Mouse (Mus musculus): Measurements from ENCODE around the gene Vbp1.

Vbp1 gene

GRCm38 (mm10) chrX:75514179-75514972 lies at the start of gene Vbp1:
Gene Vbp1, plus strand, starts transcription at chrX:75514299.
- peak; percentile 73 for DNase-seq (ENCODE audit: low spot score)

GRCm38 (mm10) chrX:75475182-75475644 lies 38.9 kb upstream of the Vbp1 start:
- peak; percentile 19 for DNase-seq (ENCODE audit: low spot score)

GRCm38 (mm10) chrX:75489886-75490285 lies 24.2 kb upstream of the Vbp1 start:
- DNase-seq (ENCODE audit: low spot score): no peak

- DNase-seq (ENCODE audit: low spot score): no peak
These were observed 316 bp upstream of the Vbp1 start for GRCm38 (mm10) chrX:75513787-75514178.

GRCm38 (mm10) chrX:75577582-75578324 lies 63.7 kb downstream of the Vbp1 start, which contains the start of gene Rab39b:
Gene Rab39b, minus strand, starts transcription at chrX:75578231.
- no peak for DNase-seq (ENCODE audit: low spot score)

GRCm38 (mm10) chrX:75578539-75578938 lies 64.4 kb downstream of the Vbp1 start:
- DNase-seq (ENCODE audit: low spot score): no peak
